Mouse (Mus musculus) limb, embryonic 14.5 days (tissue): ENCODE measurements around the gene Tfpi. TPM values are rescaled to one million over a fixed set of nuclear protein-coding genes. Genes with fewer than 3 reads are reported as not detected.
A peak's percentile ranks its signal among the peaks of the same experiment; 100 is the strongest.
"Not testable (repeated sequence)": the region's sequence is repeated elsewhere in the genome, so short reads cannot be mapped to it uniquely, and the experiment has no call there.

Experiments used
- ATAC-seq: fragments of 200-750 bp; cut with Nextera tagmentation; 2 replicates; pipeline ENCODE4 v1.8.0; 2017; ENCODE audit warnings: low read depth, moderate number of reproducible peaks, moderate TSS enrichment; ENCODE audit not compliant: low FRiP score
- DNase-seq: peaks from one replicate; pipeline ENCODE4 v3.0.0-alpha.2; 2015; ENCODE audit warnings: low spot score
- H3K27ac ChIP-seq: fragments of 300-500 bp; sonication (generic); replicated peaks from 2 replicates; pipeline ENCODE4 v1.5.1; 2014; ENCODE audit warnings: low read depth, mild to moderate bottlenecking, low read length, moderate library complexity, mixed read lengths
- H3K27me3 ChIP-seq: fragments of 300-500 bp; sonication (generic); 2 replicates; pipeline ENCODE4 v1.6.1; 2014; ENCODE audit warnings: low read length, mixed read lengths; ENCODE audit not compliant: control insufficient read depth, insufficient read depth
- H3K36me3 ChIP-seq: fragments of 300-500 bp; sonication (generic); 2 replicates; pipeline ENCODE4 v1.6.1; 2014; ENCODE audit warnings: mild to moderate bottlenecking, low read length, moderate library complexity, mixed read lengths; ENCODE audit not compliant: control insufficient read depth, insufficient read depth
- H3K4me1 ChIP-seq: fragments of 300-500 bp; sonication (generic); 2 replicates; pipeline ENCODE4 v1.6.1; 2014; ENCODE audit warnings: antibody characterized with exemption, low read length, mixed read lengths; ENCODE audit not compliant: control insufficient read depth, insufficient read depth
- H3K4me2 ChIP-seq: fragments of 300-500 bp; sonication (generic); replicated peaks from 2 replicates; pipeline ENCODE4 v1.6.1; 2014; ENCODE audit warnings: low read depth, mild to moderate bottlenecking, low read length, moderate library complexity; ENCODE audit not compliant: severe bottlenecking
- H3K4me3 ChIP-seq: fragments of 300-500 bp; sonication (generic); replicated peaks from 2 replicates; pipeline ENCODE4 v1.5.1; 2014; ENCODE audit warnings: low read length
- H3K9ac ChIP-seq: fragments of 300-500 bp; sonication (generic); 2 replicates; pipeline ENCODE4 v1.6.1; 2014; ENCODE audit warnings: mild to moderate bottlenecking, low read depth, low read length, moderate library complexity; ENCODE audit not compliant: severe bottlenecking
- H3K9me3 ChIP-seq: fragments of 300-500 bp; sonication (generic); 2 replicates; pipeline ENCODE4 v1.6.1; 2016; ENCODE audit warnings: low read length; ENCODE audit not compliant: control insufficient read depth
- POLR2A ChIP-seq: fragments of 200-500 bp; IDR thresholded peaks from 2 replicates; pipeline ENCODE4 v1.8.0; 2012; ENCODE audit warnings: inconsistent platforms, mild to moderate bottlenecking, moderate library complexity, borderline replicate concordance; ENCODE audit not compliant: insufficient read depth, insufficient read length; ENCODE audit errors: extremely low read depth
- WGBS: fragments of 180-500 bp; shearing (Covaris S2); extraction: QIAGEN DNeasy Blood & Tissue Kit; methylation state at CpG from one replicate; pipeline ENCODE4 v1.1.7; 2014; 5-methylcytosine and 5-hydroxymethylcytosine counted together
- polyA plus RNA-seq, 2 experiments: library from polyadenylated mRNA; depleted of rRNA in 1 of 2; stranded (reverse) in 1 of 2; unstranded in 1 of 2; fragments of >200 nt; fragmentation: Nextera tagmentation in 1 of 2; extraction: Ambion mirVana in 1 of 2; gene quantifications; 2 replicates each; pipeline versions ENCODE4 v1.2.1 to v1.2.3; 2012 to 2014

Gene Tfpi
- polyA plus RNA-seq, 2 experiments = 28.3 to 29.6 TPM

- 85% methylated on average over 4 of the region's 4 CpGs for WGBS
- Histone ChIP-seq H3K27me3 (no peaks in the 10 kb centered on the region), H3K36me3 (peaks cover 4% of the 10 kb centered on the region; the same call in 1 of the 2 replicates), H3K4me3 (no peak overlapping the region), H3K9ac (no peak overlapping the region), H3K4me2 (no peak overlapping the region), H3K9me3 (no peaks in the 10 kb centered on the region), H3K4me1 (no peaks in the 10 kb centered on the region), H3K27ac (no peak overlapping the region)
- TF ChIP-seq POLR2A = no peak
- ATAC-seq = no peak
- DNase-seq = no peak
Measured at GRCm38 (mm10) chr2:84511036-84511435, 34.5 kb upstream of the Tfpi start.

- H3K9me3 ChIP-seq, H3K36me3 ChIP-seq, DNase-seq, H3K4me3 ChIP-seq, H3K4me2 ChIP-seq, H3K27me3 ChIP-seq, H3K9ac ChIP-seq, H3K27ac ChIP-seq, H3K4me1 ChIP-seq: not testable (repeated sequence)
- peak; percentile 67 for ATAC-seq
- 44% methylated on average over 4 of the region's 11 CpGs for WGBS
Measured at GRCm38 (mm10) chr2:84504954-84505394, 28.4 kb upstream of the Tfpi start.

GRCm38 (mm10) chr2:84504285-84504684 lies 27.7 kb upstream of the Tfpi start:
- Histone ChIP-seq H3K27ac (no peak overlapping the region), H3K9ac (no peak overlapping the region), H3K9me3 (no peaks in the 10 kb centered on the region), H3K4me2 (no peak overlapping the region), H3K4me1 (no peaks in the 10 kb centered on the region), H3K27me3 (no peaks in the 10 kb centered on the region), H3K36me3 (no peaks in the 10 kb centered on the region), H3K4me3 (no peak overlapping the region)
- WGBS = 83% methylated on average over 4 of the region's 4 CpGs
- no peak for DNase-seq
- TF ChIP-seq POLR2A = no peak
- ATAC-seq = no peak

GRCm38 (mm10) chr2:84498921-84499320 lies 22.3 kb upstream of the Tfpi start:
- Histone ChIP-seq H3K4me3 (no peak overlapping the region), H3K27me3 (no peaks in the 10 kb centered on the region), H3K9ac (no peak overlapping the region), H3K36me3 (no peaks in the 10 kb centered on the region), H3K4me1 (no peaks in the 10 kb centered on the region), H3K4me2 (no peak overlapping the region), H3K9me3 (no peaks in the 10 kb centered on the region), H3K27ac (no peak overlapping the region)
- no peak for DNase-seq
- no peak for TF ChIP-seq POLR2A
- no peak for ATAC-seq
- WGBS = 80% methylated on average over 3 of the region's 3 CpGs

GRCm38 (mm10) chr2:84495108-84495507 lies 18.5 kb upstream of the Tfpi start:
- no peaks in the 10 kb centered on the region for H3K27me3 ChIP-seq
- H3K9me3 ChIP-seq = no peaks in the 10 kb centered on the region
- ATAC-seq = no peak
- no peaks in the 10 kb centered on the region for H3K36me3 ChIP-seq
- no peak for DNase-seq
- H3K4me3 ChIP-seq = no peak overlapping the region
- no peak overlapping the region for H3K4me2 ChIP-seq
- 87% methylated on average over 3 of the region's 3 CpGs for WGBS
- no peak overlapping the region for H3K9ac ChIP-seq
- TF ChIP-seq POLR2A = no peak
- no peak overlapping the region for H3K27ac ChIP-seq
- H3K4me1 ChIP-seq = no peaks in the 10 kb centered on the region

GRCm38 (mm10) chr2:84493626-84494025 lies 17.1 kb upstream of the Tfpi start:
- WGBS = 97% methylated on average over 2 of the region's 2 CpGs
- no peak for TF ChIP-seq POLR2A
- no peak for ATAC-seq
- no peak overlapping the region for H3K9ac ChIP-seq
- H3K36me3 ChIP-seq = no peaks in the 10 kb centered on the region
- no peak overlapping the region for H3K27ac ChIP-seq
- H3K4me1 ChIP-seq = no peaks in the 10 kb centered on the region
- no peak overlapping the region for H3K4me2 ChIP-seq
- H3K4me3 ChIP-seq = no peak overlapping the region
- H3K9me3 ChIP-seq = no peaks in the 10 kb centered on the region
- H3K27me3 ChIP-seq = no peaks in the 10 kb centered on the region
- no peak for DNase-seq
